Mouse (Mus musculus): ENCODE data around the gene Mcrs1. TPM values are rescaled to one million over a fixed set of nuclear protein-coding genes. Genes with fewer than 3 reads are reported as not detected.
A peak's percentile ranks its signal among the peaks of the same experiment; 100 is the strongest.

Mcrs1 gene
- polyA plus RNA-seq, 1 experiment from 2014 or later: 146 TPM

DNA sequence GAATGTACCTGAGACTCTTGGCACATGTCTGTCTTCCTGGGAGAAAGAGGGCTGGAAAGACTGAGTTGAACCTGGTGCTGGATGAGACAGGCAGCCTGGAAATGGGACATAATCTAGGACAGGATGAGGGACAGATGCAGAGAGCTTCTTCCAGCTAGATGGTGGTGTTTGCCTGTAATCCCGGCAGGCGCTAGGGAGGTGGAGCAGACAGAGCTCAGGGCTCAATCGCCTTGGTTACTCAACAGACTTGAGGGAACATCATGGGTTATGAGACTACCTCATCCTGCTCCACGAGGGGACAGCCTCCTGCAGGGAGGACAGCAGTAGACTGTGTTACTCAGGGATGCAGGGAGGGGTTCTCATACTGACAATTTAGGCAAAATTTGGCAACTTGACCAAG lies 10.5 kb downstream of the Mcrs1 start:
- ATAC-seq (replicated peaks; ENCODE audit: low FRiP score, low TSS enrichment, low read depth) (no peak), DNase-seq (ENCODE audit: low spot score) (no peak)
- Histone ChIP-seq H3K9me3 (ENCODE audit: control insufficient read depth, low read length) (no peaks in the 10 kb centered on the region), H3K9ac (ENCODE audit: low read length) (no peak overlapping the region), H3K27ac (ENCODE audit: low read depth) (no peak overlapping the region), H3K4me3 (ENCODE audit: low read depth, low read length) (no peak overlapping the region), H3K4me1 (replicated peaks; ENCODE audit: control insufficient read depth, insufficient read depth, low read length) (no peaks in the 10 kb centered on the region), H3K4me2 (ENCODE audit: low read length) (no peak overlapping the region), H3K36me3 (ENCODE audit: control insufficient read depth, insufficient read depth, low read length) (peaks cover 38% of the 10 kb centered on the region), H3K27me3 (replicated peaks; ENCODE audit: control insufficient read depth, insufficient read depth, low read length) (no peaks in the 10 kb centered on the region)
- 78% methylated on average over 4 of the region's 4 CpGs for WGBS

- H3K4me2 ChIP-seq (ENCODE audit: low read length): no peak overlapping the region
- H3K36me3 ChIP-seq (ENCODE audit: control insufficient read depth, insufficient read depth, low read length): peaks cover 33% of the 10 kb centered on the region
- no peaks in the 10 kb centered on the region for H3K4me1 ChIP-seq (replicated peaks; ENCODE audit: control insufficient read depth, insufficient read depth, low read length)
- no peak for DNase-seq (ENCODE audit: low spot score)
- no peaks in the 10 kb centered on the region for H3K27me3 ChIP-seq (replicated peaks; ENCODE audit: control insufficient read depth, insufficient read depth, low read length)
- no peak overlapping the region for H3K4me3 ChIP-seq (ENCODE audit: low read depth, low read length)
- 68% methylated on average over 4 of the region's 4 CpGs for WGBS
- H3K9me3 ChIP-seq (ENCODE audit: control insufficient read depth, low read length): no peaks in the 10 kb centered on the region
- ATAC-seq (replicated peaks; ENCODE audit: low FRiP score, low TSS enrichment, low read depth): no peak
- H3K27ac ChIP-seq (ENCODE audit: low read depth): no peak overlapping the region
- H3K9ac ChIP-seq (ENCODE audit: low read length): no peak overlapping the region
Measured at GRCm38 (mm10) chr15:99240129-99240528, 11.6 kb downstream of the Mcrs1 start.

DNA sequence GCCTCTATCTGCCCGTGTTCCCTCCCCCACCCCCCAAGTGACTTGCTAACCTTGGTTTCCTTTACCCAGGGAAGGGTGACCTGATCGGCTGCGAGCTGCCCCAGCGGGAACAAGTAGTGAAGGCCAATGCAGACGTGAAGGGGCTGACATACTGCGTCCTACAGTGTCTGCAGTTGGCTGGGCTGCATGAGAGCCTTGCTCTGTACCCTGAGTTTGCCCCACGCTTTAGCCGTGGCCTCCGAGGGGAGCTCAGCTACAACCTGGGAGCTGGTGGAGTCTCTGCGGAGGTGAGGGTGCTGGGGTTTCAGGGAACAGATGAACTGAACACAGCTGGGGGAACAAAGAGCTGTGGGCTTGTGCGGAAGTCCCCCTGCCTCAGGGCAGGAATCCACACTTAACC lies 13.8 kb downstream of the Mcrs1 start:
- H3K27me3 ChIP-seq (replicated peaks; ENCODE audit: control insufficient read depth, insufficient read depth, low read length): no peaks in the 10 kb centered on the region
- peaks cover 9% of the 10 kb centered on the region; the same call in 1 of the 2 replicates for H3K4me1 ChIP-seq (replicated peaks; ENCODE audit: control insufficient read depth, insufficient read depth, low read length)
- H3K9ac ChIP-seq (ENCODE audit: low read length): no peak overlapping the region
- no peak overlapping the region for H3K27ac ChIP-seq (ENCODE audit: low read depth)
- H3K4me3 ChIP-seq (ENCODE audit: low read depth, low read length): no peak overlapping the region
- H3K4me2 ChIP-seq (ENCODE audit: low read length): no peak overlapping the region
- DNase-seq (ENCODE audit: low spot score) (no peak), ATAC-seq (replicated peaks; ENCODE audit: low FRiP score, low TSS enrichment, low read depth) (no peak)
- no peaks in the 10 kb centered on the region for H3K9me3 ChIP-seq (ENCODE audit: control insufficient read depth, low read length)
- H3K36me3 ChIP-seq (ENCODE audit: control insufficient read depth, insufficient read depth, low read length): 0 out of 2 replicates have a peak, but pooled peaks cover 12% of the 10 kb centered on the region
- WGBS: 64% methylated on average over 11 of the region's 11 CpGs

- Histone ChIP-seq H3K4me1 (replicated peaks; ENCODE audit: control insufficient read depth, insufficient read depth, low read length) (peaks cover 9% of the 10 kb centered on the region; the same call in 1 of the 2 replicates), H3K9me3 (ENCODE audit: control insufficient read depth, low read length) (no peaks in the 10 kb centered on the region), H3K27me3 (replicated peaks; ENCODE audit: control insufficient read depth, insufficient read depth, low read length) (peaks cover 15% of the 10 kb centered on the region; the same call in 1 of the 2 replicates), H3K27ac (ENCODE audit: low read depth) (no peak overlapping the region), H3K9ac (ENCODE audit: low read length) (no peak overlapping the region), H3K4me2 (ENCODE audit: low read length) (no peak overlapping the region), H3K36me3 (ENCODE audit: control insufficient read depth, insufficient read depth, low read length) (no peaks in the 10 kb centered on the region), H3K4me3 (ENCODE audit: low read depth, low read length) (no peak overlapping the region)
- DNase-seq (ENCODE audit: low spot score): no peak
- ATAC-seq (replicated peaks; ENCODE audit: low FRiP score, low TSS enrichment, low read depth): no peak
- WGBS: 52% methylated on average over 12 of the region's 12 CpGs
Measured at GRCm38 (mm10) chr15:99234326-99235010, 17.3 kb downstream of the Mcrs1 start.

DNA sequence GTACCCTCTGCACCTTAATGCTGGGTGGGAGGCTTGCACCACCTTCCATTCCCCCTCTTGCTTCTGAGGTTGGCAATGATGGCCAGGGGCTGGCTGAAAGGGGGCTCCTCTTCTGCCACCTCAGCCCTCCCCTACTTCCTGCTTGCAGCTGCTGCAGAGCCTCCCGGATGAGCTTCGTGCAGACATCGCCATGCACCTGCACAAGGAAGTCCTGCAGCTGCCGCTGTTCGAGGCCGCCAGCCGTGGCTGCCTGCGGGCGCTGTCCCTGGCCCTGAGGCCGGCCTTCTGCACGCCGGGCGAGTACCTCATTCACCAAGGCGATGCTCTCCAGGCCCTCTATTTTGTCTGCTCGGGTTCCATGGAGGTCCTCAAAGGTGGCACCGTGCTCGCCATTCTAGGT lies 18.0 kb downstream of the Mcrs1 start:
- Histone ChIP-seq H3K4me1 (replicated peaks; ENCODE audit: control insufficient read depth, insufficient read depth, low read length) (peaks cover 9% of the 10 kb centered on the region; the same call in 1 of the 2 replicates), H3K9me3 (ENCODE audit: control insufficient read depth, low read length) (no peaks in the 10 kb centered on the region), H3K27ac (ENCODE audit: low read depth) (no peak overlapping the region), H3K9ac (ENCODE audit: low read length) (no peak overlapping the region), H3K4me3 (ENCODE audit: low read depth, low read length) (no peak overlapping the region), H3K27me3 (replicated peaks; ENCODE audit: control insufficient read depth, insufficient read depth, low read length) (peaks cover 22% of the 10 kb centered on the region; the same call in 1 of the 2 replicates), H3K4me2 (ENCODE audit: low read length) (no peak overlapping the region), H3K36me3 (ENCODE audit: control insufficient read depth, insufficient read depth, low read length) (no peaks in the 10 kb centered on the region)
- DNase-seq (ENCODE audit: low spot score) (no peak), ATAC-seq (replicated peaks; ENCODE audit: low FRiP score, low TSS enrichment, low read depth) (no peak)
- 39% methylated on average over 17 of the region's 17 CpGs for WGBS

- DNase-seq (ENCODE audit: low spot score) (no peak), ATAC-seq (replicated peaks; ENCODE audit: low FRiP score, low TSS enrichment, low read depth) (no peak)
- Histone ChIP-seq H3K27me3 (replicated peaks; ENCODE audit: control insufficient read depth, insufficient read depth, low read length) (peaks cover 37% of the 10 kb centered on the region), H3K4me2 (ENCODE audit: low read length) (no peak overlapping the region), H3K36me3 (ENCODE audit: control insufficient read depth, insufficient read depth, low read length) (no peaks in the 10 kb centered on the region), H3K9ac (ENCODE audit: low read length) (no peak overlapping the region), H3K4me3 (ENCODE audit: low read depth, low read length) (no peak overlapping the region), H3K9me3 (ENCODE audit: control insufficient read depth, low read length) (no peaks in the 10 kb centered on the region), H3K27ac (ENCODE audit: low read depth) (no peak overlapping the region), H3K4me1 (replicated peaks; ENCODE audit: control insufficient read depth, insufficient read depth, low read length) (peaks cover 9% of the 10 kb centered on the region; the same call in 1 of the 2 replicates)
- WGBS: 63% methylated on average over 10 of the region's 10 CpGs
Measured at GRCm38 (mm10) chr15:99231998-99232397, 19.8 kb downstream of the Mcrs1 start.

GRCm38 (mm10) chr15:99226090-99226489 lies 25.7 kb downstream of the Mcrs1 start:
- Histone ChIP-seq H3K27me3 (replicated peaks; ENCODE audit: control insufficient read depth, insufficient read depth, low read length) (peaks cover 92% of the 10 kb centered on the region), H3K36me3 (ENCODE audit: control insufficient read depth, insufficient read depth, low read length) (no peaks in the 10 kb centered on the region), H3K4me2 (ENCODE audit: low read length) (peak overlapping the region; percentile 65; the same call in 1 of the 2 replicates), H3K9me3 (ENCODE audit: control insufficient read depth, low read length) (no peaks in the 10 kb centered on the region), H3K27ac (ENCODE audit: low read depth) (no peak overlapping the region), H3K4me3 (ENCODE audit: low read depth, low read length) (peak overlapping the region; percentile 16; the same call in 1 of the 2 replicates), H3K9ac (ENCODE audit: low read length) (no peak overlapping the region), H3K4me1 (replicated peaks; ENCODE audit: control insufficient read depth, insufficient read depth, low read length) (peaks cover 19% of the 10 kb centered on the region)
- WGBS: 25% methylated on average over 14 of the region's 14 CpGs
- ATAC-seq (replicated peaks; ENCODE audit: low FRiP score, low TSS enrichment, low read depth) (no peak), DNase-seq (ENCODE audit: low spot score) (no peak)

DNA sequence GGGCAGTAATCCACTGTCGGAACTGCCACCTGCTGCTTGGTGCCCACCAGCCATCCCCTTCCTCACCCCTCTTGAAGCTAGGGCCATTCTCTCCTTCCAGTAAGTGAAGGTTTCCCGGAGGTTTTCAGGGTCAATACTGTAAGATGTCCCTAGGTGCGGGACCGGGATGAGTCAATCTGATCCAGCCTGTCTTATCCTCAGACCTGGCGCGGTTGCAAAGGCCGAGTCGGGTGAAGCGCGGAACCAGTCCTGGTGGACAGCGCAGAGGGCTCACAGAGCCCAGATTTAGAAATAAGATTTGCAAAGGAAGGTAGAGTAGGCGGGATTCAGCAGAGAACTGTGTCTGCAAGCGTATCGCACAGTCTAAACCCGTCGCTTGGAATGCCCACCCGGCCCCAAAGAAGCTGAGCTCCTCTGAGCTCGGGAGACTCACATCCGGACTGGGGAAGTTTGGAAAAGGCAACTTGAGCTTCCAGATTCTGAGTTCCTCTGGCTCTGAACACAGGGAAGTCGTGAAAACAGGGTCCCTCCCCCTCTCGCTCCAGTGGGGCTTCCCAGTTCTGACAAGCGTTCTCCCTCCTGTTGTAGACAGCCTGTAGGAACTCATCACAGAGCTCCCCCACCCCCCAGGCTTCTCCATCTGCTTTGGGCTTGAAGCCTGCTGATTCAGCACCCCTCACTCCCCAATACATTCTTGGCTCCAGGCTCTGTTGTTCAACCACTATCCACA lies 26.5 kb downstream of the Mcrs1 start:
- Histone ChIP-seq H3K9ac (ENCODE audit: low read length) (no peak overlapping the region), H3K27me3 (replicated peaks; ENCODE audit: control insufficient read depth, insufficient read depth, low read length) (peaks cover 95% of the 10 kb centered on the region), H3K4me2 (ENCODE audit: low read length) (peak overlapping the region; percentile 65), H3K27ac (ENCODE audit: low read depth) (no peak overlapping the region), H3K4me3 (ENCODE audit: low read depth, low read length) (peak overlapping the region; percentile 45), H3K36me3 (ENCODE audit: control insufficient read depth, insufficient read depth, low read length) (no peaks in the 10 kb centered on the region), H3K4me1 (replicated peaks; ENCODE audit: control insufficient read depth, insufficient read depth, low read length) (peaks cover 19% of the 10 kb centered on the region), H3K9me3 (ENCODE audit: control insufficient read depth, low read length) (no peaks in the 10 kb centered on the region)
- DNase-seq (ENCODE audit: low spot score) (peak; percentile 79), ATAC-seq (replicated peaks; ENCODE audit: low FRiP score, low TSS enrichment, low read depth) (no peak)
- 1% methylated on average over 22 of the region's 22 CpGs for WGBS
